Mouse (Mus musculus): ENCODE measurements around the gene Smim14. TPM values are rescaled to one million over a fixed set of nuclear protein-coding genes. Genes with fewer than 3 reads are reported as not detected.

Smim14 gene
- polyA plus RNA-seq, 1 experiment from 2014 or later = 111 TPM

Other genes starting within 250 kb of the Smim14 start
- gene Rfc1, start 201.5 kb downstream of the Smim14 start, polyA plus RNA-seq (2014; fragmentation: Nextera tagmentation; extraction: Ambion mirVana) = 87.6 and 98.0 TPM in 2 replicates
- 0.27 and 0.96 TPM in 2 replicates for gene Klb, start 188.9 kb downstream of the Smim14 start, polyA plus RNA-seq (2014; fragmentation: Nextera tagmentation; extraction: Ambion mirVana)
- 1,354 and 1,361 TPM in 2 replicates for gene Rpl9, start 145.7 kb downstream of the Smim14 start, polyA plus RNA-seq (2014; fragmentation: Nextera tagmentation; extraction: Ambion mirVana)
- 60.6 and 61.9 TPM in 2 replicates for gene Lias, start 145.7 kb downstream of the Smim14 start, polyA plus RNA-seq (2014; fragmentation: Nextera tagmentation; extraction: Ambion mirVana)
- gene Ugdh, start 101.2 kb downstream of the Smim14 start, polyA plus RNA-seq (2014; fragmentation: Nextera tagmentation; extraction: Ambion mirVana) = 108 and 111 TPM in 2 replicates
- gene Gm43552, start 44.4 kb downstream of the Smim14 start, polyA plus RNA-seq (2014; fragmentation: Nextera tagmentation; extraction: Ambion mirVana) = 2.4 TPM in 1 of 2 replicates, not detected in the other
- gene Ube2k, start within 50 bp of the Smim14 start, polyA plus RNA-seq (2014; fragmentation: Nextera tagmentation; extraction: Ambion mirVana) = 123 and 124 TPM in 2 replicates
- 88.7 and 91.9 TPM in 2 replicates for gene Pds5a, start 161.1 kb upstream of the Smim14 start, polyA plus RNA-seq (2014; fragmentation: Nextera tagmentation; extraction: Ambion mirVana)
- gene N4bp2, start 226.3 kb upstream of the Smim14 start, polyA plus RNA-seq (2014; fragmentation: Nextera tagmentation; extraction: Ambion mirVana) = 41.0 and 43.4 TPM in 2 replicates

Data from intestine, embryonic 14.5 days (tissue).